Mouse (Mus musculus) retina, postnatal 1 day (tissue): Measurements from ENCODE around the gene Trp53i11.

Source experiments
- DNase-seq: peaks from one replicate; pipeline ENCODE4 v3.0.0-alpha.2; 2012

The Trp53i11 gene

GRCm38 (mm10) chr2:93172460-93172859 lies 14.9 kb upstream of the Trp53i11 start:
- no peak for DNase-seq

- peak; percentile 87 for DNase-seq
Measured at GRCm38 (mm10) chr2:93174159-93174558, 13.2 kb upstream of the Trp53i11 start.

GRCm38 (mm10) chr2:93175278-93175677 lies 12.1 kb upstream of the Trp53i11 start:
- no peak for DNase-seq

GRCm38 (mm10) chr2:93175721-93176120 lies 11.6 kb upstream of the Trp53i11 start:
- no peak for DNase-seq

- DNase-seq = no peak
Measured at GRCm38 (mm10) chr2:93176193-93176798, 11.1 kb upstream of the Trp53i11 start.

- DNase-seq = peak; percentile 91
Measured at GRCm38 (mm10) chr2:93176871-93177667, 10.3 kb upstream of the Trp53i11 start.

- peak; percentile 51 for DNase-seq
Measured at GRCm38 (mm10) chr2:93177668-93178312, 9.6 kb upstream of the Trp53i11 start.

GRCm38 (mm10) chr2:93178313-93178677 lies 9.1 kb upstream of the Trp53i11 start:
- DNase-seq = no peak

GRCm38 (mm10) chr2:93179603-93180002 lies 7.7 kb upstream of the Trp53i11 start:
- DNase-seq = no peak

- DNase-seq = peak; percentile 56
Measured at GRCm38 (mm10) chr2:93180077-93180844, 7.1 kb upstream of the Trp53i11 start.

- DNase-seq = no peak
Measured at GRCm38 (mm10) chr2:93182859-93183258, 4.5 kb upstream of the Trp53i11 start.

- DNase-seq = peak; percentile 61
Measured at GRCm38 (mm10) chr2:93188020-93188760, 842 bp downstream of the Trp53i11 start.

GRCm38 (mm10) chr2:93188761-93189458 lies 1.6 kb downstream of the Trp53i11 start:
- DNase-seq = peak; percentile 67

- DNase-seq = no peak
Measured at GRCm38 (mm10) chr2:93190771-93191487, 3.6 kb downstream of the Trp53i11 start.

GRCm38 (mm10) chr2:93191488-93192181 lies 4.3 kb downstream of the Trp53i11 start:
- DNase-seq = no peak

- DNase-seq = peak; percentile 28
Measured at GRCm38 (mm10) chr2:93192182-93192560, 4.8 kb downstream of the Trp53i11 start.

- peak; percentile 74 for DNase-seq
Measured at GRCm38 (mm10) chr2:93192671-93193080, 5.3 kb downstream of the Trp53i11 start.

- DNase-seq = no peak
Measured at GRCm38 (mm10) chr2:93193806-93194205, 6.5 kb downstream of the Trp53i11 start.

- peak; percentile 92 for DNase-seq
Measured at GRCm38 (mm10) chr2:93198846-93199245, 11.5 kb downstream of the Trp53i11 start.

- DNase-seq = peak; percentile 81
Measured at GRCm38 (mm10) chr2:93199531-93199974, 12.2 kb downstream of the Trp53i11 start.
